Mouse (Mus musculus): Measurements from ENCODE around the gene Vmn2r75.
"Not testable (repeated sequence)": the region's sequence is repeated elsewhere in the genome, so short reads cannot be mapped to it uniquely, and the experiment has no call there.

Vmn2r75 gene

DNA sequence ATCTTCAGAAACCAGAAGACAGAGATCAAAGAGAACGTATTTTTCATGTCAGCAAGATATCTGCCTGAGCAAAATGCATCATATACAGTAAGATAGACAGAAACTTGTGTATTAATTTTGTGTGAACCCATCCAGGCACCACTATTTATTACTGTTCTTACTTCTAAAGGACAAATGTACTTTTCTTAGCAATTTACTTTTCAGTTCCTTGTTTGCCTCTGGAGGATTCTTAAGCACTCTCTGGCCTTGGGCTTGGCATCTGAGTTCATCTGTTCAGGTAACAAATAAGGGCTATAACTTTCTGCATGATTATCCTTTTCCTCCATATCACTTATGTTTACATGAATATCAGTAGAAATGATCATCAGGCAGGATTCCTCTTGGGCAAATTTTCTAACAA is at the start of gene Vmn2r75:
Vmn2r75 (minus strand) TSS at position 101 of the 400 bp plus-strand sequence.
- not testable (repeated sequence) for DNase-seq (ENCODE audit: low read depth, low spot score)

DNA sequence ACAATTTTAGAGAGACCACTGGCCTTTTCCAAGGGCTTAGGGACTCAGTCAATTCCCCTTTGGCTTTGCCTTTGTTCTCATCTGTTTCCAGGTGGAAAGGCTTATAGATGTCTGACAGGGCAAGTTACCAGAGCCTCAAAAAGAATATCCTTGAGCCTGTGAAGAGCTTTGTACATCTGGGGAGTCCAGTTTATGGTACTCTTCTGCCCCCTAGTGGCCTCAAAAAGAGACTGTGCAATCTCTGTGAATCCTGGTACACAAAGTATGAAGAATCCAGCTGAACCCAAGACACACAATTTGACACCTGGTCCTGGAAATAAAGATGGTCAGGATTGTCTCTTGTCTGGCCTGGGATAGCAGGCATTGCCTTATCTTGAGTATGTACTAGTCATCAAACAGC is 39.8 kb upstream of the Vmn2r75 start:
- DNase-seq (ENCODE audit: low read depth, low spot score): peak; percentile 59

Data from R1 (cell line).